Mouse (Mus musculus) E14TG2a.4 (cell line): Measurements from ENCODE around the gene Cmpk1.

Experiments used
- H3K27me3 ChIP-seq: 2 replicates; pipeline ENCODE4 v1.6.1; 2014; ENCODE audit warnings: low read length, control low read depth; ENCODE audit not compliant: insufficient read depth
- H3K36me3 ChIP-seq: 2 replicates; pipeline ENCODE4 v1.6.1; 2014; ENCODE audit warnings: low read length, control low read depth; ENCODE audit not compliant: insufficient read depth
- H3K4me1 ChIP-seq: replicated peaks from 2 replicates; pipeline ENCODE4 v1.6.1; 2014; ENCODE audit warnings: low read depth, low read length, control low read depth
- H3K4me3 ChIP-seq: replicated peaks from 2 replicates; pipeline ENCODE4 v1.5.1; 2014; ENCODE audit warnings: mild to moderate bottlenecking, low read length
- H3K9me3 ChIP-seq: 2 replicates; pipeline ENCODE4 v1.6.1; 2014; ENCODE audit warnings: low read length, control low read depth
- CTCF ChIP-seq: conservative IDR thresholded peaks from 2 replicates; pipeline ENCODE4 v1.5.1; 2014; ENCODE audit warnings: low read length
- NANOG ChIP-seq: IDR thresholded peaks from 2 replicates; pipeline ENCODE4 v1.6.1; 2014; ENCODE audit warnings: borderline replicate concordance, low read length, mixed read lengths
- POU5F1 ChIP-seq: IDR thresholded peaks from 2 replicates; pipeline ENCODE4 v1.6.1; 2014; ENCODE audit warnings: low read length, borderline replicate concordance

The Cmpk1 gene

DNA sequence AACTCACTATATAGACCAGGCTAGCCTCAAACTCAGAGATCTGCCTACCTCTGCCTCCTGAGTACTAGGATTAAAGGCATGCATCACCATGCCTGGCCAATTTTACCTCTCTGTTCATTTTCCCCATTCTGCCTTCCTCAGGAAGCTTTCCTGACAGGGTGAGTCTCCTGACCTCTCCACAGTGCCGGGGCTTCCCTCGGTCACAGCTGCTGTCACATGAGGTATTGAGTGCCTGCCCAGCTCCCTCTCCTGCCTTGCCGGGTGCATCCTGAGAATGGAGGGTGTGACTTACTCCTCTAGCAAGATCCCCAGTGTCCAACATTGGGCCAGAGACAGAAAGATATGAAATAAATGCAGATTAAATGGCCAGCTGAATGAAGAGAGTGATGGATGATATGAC is 48.8 kb downstream of the Cmpk1 start:
- Histone ChIP-seq H3K4me3 (no peak overlapping the region), H3K9me3 (no peaks in the 10 kb centered on the region), H3K36me3 (no peaks in the 10 kb centered on the region), H3K27me3 (peaks cover 38% of the 10 kb centered on the region), H3K4me1 (0 out of 2 replicates have a peak, but pooled peaks cover 3% of the 10 kb centered on the region)
- TF ChIP-seq POU5F1, result no peak
- no peak for TF ChIP-seq NANOG

DNA sequence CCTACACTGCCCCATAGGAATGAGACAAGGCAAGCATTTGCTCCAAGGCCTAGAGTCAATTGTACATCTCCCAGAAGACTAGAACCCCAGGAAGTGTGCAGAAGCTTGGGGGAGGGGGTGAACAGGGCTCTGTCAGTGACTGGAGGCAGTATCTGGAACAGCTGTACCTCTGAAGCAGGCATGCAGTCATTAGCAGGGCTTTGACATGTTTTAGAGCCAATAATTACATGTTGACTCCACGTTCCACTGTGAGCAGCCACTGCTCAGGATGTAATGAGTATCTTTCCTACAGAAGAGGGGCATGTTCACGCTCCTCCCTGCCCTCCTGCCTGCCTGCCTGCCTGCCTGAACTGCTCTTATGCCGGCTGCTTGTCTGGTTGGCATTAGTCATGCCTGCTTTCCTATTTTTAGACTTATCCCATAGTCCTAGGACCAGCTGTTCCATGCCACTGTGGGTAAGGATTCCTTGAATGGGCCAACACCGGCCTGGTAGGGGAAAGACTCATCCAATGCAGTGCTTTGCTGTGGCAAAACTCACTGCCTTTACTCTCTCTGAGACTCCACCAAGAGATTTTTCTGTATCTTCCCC is 49.5 kb downstream of the Cmpk1 start:
- TF ChIP-seq CTCF (no peak), POU5F1 (no peak), NANOG (no peak)
- Histone ChIP-seq H3K36me3 (no peaks in the 10 kb centered on the region), H3K27me3 (peaks cover 43% of the 10 kb centered on the region), H3K9me3 (no peaks in the 10 kb centered on the region), H3K4me3 (no peak overlapping the region), H3K4me1 (0 out of 2 replicates have a peak, but pooled peaks cover 3% of the 10 kb centered on the region)

DNA sequence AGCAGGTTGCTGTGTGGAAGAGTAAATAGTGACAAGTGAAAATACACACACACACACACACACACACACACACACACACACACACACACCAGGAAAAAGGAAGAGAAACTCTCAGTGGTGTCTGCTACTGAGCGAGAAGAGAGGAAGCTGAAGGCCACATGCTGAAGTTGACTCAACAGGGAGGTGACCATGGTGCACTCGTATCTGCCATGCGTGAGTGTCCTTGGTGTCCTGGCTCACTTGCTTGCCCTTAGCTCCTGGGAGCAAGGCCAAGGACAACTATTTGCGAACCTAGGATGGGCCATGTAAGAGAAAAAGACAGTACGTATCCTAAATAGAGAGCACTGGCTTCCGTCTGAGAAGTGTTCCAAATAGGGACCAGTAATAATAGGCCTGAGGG is 52.9 kb downstream of the Cmpk1 start:
- H3K4me1 ChIP-seq, result peaks cover 3% of the 10 kb centered on the region; the same call in 1 of the 2 replicates
- peaks cover 67% of the 10 kb centered on the region for H3K27me3 ChIP-seq
- H3K36me3 ChIP-seq, result no peaks in the 10 kb centered on the region
- no peak overlapping the region for H3K4me3 ChIP-seq
- no peak for TF ChIP-seq NANOG
- TF ChIP-seq CTCF, result no peak
- no peak for TF ChIP-seq POU5F1
- no peaks in the 10 kb centered on the region for H3K9me3 ChIP-seq

DNA sequence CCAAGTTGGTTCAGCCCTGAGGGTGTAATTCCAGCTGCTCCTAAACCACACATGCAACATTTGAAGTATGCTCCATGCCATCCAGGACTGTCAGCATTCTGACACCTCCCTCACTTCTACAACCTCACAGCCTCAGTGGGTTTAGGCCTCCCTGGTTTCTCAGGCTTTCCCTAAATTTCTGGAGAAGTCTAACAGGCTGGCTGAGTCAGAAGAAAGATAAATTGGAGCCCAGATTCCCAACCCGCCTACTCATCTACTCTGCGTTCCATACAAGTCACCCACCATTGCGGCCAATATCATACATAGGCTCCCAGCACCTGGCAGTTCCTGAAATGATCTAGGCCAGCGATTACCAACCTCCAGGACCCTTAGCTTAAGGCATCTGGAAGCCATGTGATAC is 54.3 kb downstream of the Cmpk1 start:
- Histone ChIP-seq H3K4me1 (peaks cover 6% of the 10 kb centered on the region; the same call in 1 of the 2 replicates), H3K9me3 (no peaks in the 10 kb centered on the region), H3K4me3 (no peak overlapping the region), H3K36me3 (no peaks in the 10 kb centered on the region), H3K27me3 (peaks cover 70% of the 10 kb centered on the region)
- no peak for TF ChIP-seq POU5F1
- no peak for TF ChIP-seq CTCF
- no peak for TF ChIP-seq NANOG

DNA sequence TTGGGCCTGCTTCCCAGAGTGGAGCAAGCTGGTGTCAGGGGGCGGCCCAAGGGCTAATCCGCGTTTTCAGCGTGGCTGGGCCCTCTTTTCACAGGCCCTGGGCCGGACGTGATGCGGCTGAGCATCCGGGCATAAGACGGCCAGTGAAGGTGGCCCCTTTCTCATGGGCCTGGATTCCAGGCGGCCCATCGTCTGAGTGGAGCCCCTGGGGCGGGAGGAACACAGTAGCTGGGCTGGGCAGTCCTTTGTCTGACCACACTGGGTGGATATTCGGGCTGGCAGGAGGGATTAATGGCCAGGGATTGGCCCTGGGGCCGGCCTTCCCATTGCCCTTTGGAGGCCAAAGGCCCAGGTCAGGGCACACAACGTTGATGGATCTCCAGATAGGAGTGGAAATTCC is 57.9 kb downstream of the Cmpk1 start:
- H3K4me1 ChIP-seq, result peaks cover 17% of the 10 kb centered on the region
- H3K27me3 ChIP-seq, result peaks cover 89% of the 10 kb centered on the region
- H3K36me3 ChIP-seq, result no peaks in the 10 kb centered on the region
- no peaks in the 10 kb centered on the region for H3K9me3 ChIP-seq
- no peak overlapping the region for H3K4me3 ChIP-seq
- TF ChIP-seq POU5F1 (no peak), NANOG (no peak), CTCF (no peak)

DNA sequence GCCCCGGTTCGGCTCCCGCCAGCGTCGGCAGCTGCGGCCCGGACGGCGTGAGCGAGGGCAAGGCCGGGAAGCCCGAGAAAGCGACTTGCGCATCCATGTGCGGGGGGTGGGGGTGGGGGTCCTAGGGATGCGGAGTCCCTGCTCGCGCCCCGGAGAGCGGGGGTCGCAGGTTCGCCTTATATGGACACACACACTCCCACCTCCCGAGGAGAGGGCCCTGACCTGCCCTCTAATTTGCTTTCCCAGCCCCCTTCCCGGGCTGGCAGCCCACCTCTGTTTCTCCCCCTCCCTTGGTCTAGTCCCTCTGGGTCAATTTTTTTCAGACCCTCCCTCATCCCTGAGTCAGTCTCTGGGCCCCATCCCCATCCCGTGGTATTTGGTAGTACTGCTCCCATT is 61.1 kb downstream of the Cmpk1 start, which contains the start of gene Foxe3:
Gene Foxe3 (minus strand): TSS at position 97 of the 396 bp plus-strand sequence.
- peak within 1 kb of the TSS; percentile 72 for H3K4me3 ChIP-seq
- no peaks in the 10 kb centered on the region; the same call in 1 of the 2 replicates for H3K9me3 ChIP-seq
- H3K4me1 ChIP-seq, result peaks cover 17% of the 10 kb centered on the region
- no peaks in the 10 kb centered on the region for H3K36me3 ChIP-seq
- TF ChIP-seq NANOG (no peak), POU5F1 (no peak), CTCF (no peak)
- peaks cover 89% of the 10 kb centered on the region for H3K27me3 ChIP-seq

DNA sequence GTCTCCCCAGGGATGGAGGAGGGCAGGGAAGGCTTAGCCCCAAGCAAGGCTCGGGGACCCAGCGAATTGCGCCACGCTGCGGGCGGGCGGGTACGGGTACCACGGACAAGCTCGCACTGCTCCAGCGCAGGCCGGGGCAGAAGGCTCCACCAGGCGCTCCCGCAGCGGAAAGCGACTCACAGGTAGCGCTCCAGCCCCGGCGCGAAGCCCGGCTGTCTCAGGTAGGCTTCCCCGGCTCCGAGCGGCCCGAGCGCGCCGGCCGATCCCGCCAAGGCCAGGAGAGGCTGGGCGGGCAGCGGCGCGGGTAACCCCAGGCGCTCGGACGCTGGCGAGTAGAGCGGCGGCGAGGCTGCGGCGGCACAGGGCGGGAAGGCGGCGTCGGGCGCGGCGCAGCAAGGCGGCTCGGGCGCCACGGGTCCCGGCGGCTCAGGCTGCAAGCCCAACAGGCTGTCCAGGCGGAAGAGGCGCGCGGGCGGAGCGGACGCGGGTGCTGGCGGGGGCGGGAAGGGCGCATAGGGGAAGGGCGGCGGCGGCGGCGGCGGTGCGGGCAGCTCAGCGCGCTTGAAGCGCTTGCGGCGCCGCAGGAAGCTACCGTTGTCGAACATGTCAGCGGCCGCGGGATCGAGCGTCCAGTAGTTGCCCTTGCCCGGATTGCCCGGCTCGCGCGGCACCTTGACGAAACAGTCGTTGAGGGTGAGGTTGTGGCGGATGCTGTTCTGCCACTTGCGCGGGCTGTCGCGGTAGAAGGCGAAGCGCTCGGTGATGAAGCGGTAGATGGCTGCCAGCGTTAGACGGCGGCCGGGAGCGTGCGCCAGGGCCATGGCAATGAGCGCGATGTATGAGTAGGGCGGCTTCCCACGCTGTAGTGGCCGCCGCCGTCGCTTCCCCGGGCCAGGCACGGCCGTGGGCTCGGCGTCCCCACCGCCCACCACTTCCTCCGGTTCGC is 61.8 kb downstream of the Cmpk1 start:
- H3K9me3 ChIP-seq, result no peaks in the 10 kb centered on the region; the same call in 1 of the 2 replicates
- peaks cover 17% of the 10 kb centered on the region for H3K4me1 ChIP-seq
- H3K27me3 ChIP-seq, result peaks cover 86% of the 10 kb centered on the region
- no peaks in the 10 kb centered on the region for H3K36me3 ChIP-seq
- TF ChIP-seq NANOG (no peak), POU5F1 (no peak), CTCF (no peak)
- H3K4me3 ChIP-seq, result peak overlapping the region; percentile 72

DNA sequence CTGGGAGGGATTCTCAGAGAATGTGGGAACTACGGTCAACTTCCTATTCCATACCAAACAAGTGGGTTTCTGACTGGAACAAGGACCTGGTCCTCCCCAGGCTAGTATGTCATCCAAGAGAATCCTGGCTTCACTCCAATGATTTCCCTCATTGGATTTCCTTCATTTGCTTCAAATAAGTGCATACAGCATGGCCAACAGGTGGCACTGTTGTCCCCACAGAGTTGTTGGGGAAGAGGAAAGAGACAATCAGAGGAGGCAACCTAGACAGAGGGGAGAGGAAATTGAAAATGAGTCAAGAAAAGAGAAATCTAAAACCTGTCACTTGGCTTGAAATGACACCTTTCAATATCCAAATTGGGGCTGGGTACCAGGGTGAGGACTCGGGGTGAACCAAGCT is 70.0 kb downstream of the Cmpk1 start:
- no peaks in the 10 kb centered on the region for H3K36me3 ChIP-seq
- TF ChIP-seq CTCF (peak; percentile 90), POU5F1 (no peak)
- H3K27me3 ChIP-seq, result peaks cover 78% of the 10 kb centered on the region
- no peak overlapping the region for H3K4me3 ChIP-seq
- H3K9me3 ChIP-seq, result no peaks in the 10 kb centered on the region
- peaks cover 15% of the 10 kb centered on the region for H3K4me1 ChIP-seq
